Mouse (Mus musculus) hindbrain, embryonic 10.5 days (tissue): ENCODE results near the gene Plekhg2. TPM values are rescaled to one million over a fixed set of nuclear protein-coding genes. Genes with fewer than 3 reads are reported as not detected.

ENCODE experiments used
- DNase-seq: peaks from one replicate; pipeline ENCODE4 v3.0.0-alpha.2; 2017; ENCODE audit warnings: low spot score
- H3K27ac ChIP-seq: fragments of 300-500 bp; sonication (generic); 2 replicates; pipeline ENCODE4 v1.5.1; 2016; ENCODE audit warnings: mild to moderate bottlenecking, moderate library complexity
- H3K27me3 ChIP-seq: fragments of 300-500 bp; sonication (generic); 2 replicates; pipeline ENCODE4 v1.6.1; 2016; ENCODE audit warnings: mild to moderate bottlenecking; ENCODE audit not compliant: poor library complexity, insufficient read depth, severe bottlenecking
- H3K36me3 ChIP-seq: fragments of 300-500 bp; sonication (generic); 2 replicates; pipeline ENCODE4 v1.6.1; 2016; ENCODE audit warnings: mild to moderate bottlenecking, moderate library complexity
- H3K4me1 ChIP-seq: fragments of 300-500 bp; sonication (generic); replicated peaks from 2 replicates; pipeline ENCODE4 v1.6.1; 2016; ENCODE audit warnings: mild to moderate bottlenecking
- H3K4me3 ChIP-seq: fragments of 300-500 bp; sonication (generic); 2 replicates; pipeline ENCODE4 v1.5.1; 2016; ENCODE audit warnings: mild to moderate bottlenecking, moderate library complexity
- H3K9me3 ChIP-seq: fragments of 300-500 bp; sonication (generic); 2 replicates; pipeline ENCODE4 v1.6.1; 2016; ENCODE audit warnings: mild to moderate bottlenecking, moderate library complexity
- WGBS: fragments of 180-500 bp; shearing (Covaris S2); methylation state at CpG from one replicate; pipeline ENCODE4 v1.1.7; 2016; 5-methylcytosine and 5-hydroxymethylcytosine counted together
- polyA plus RNA-seq: library from polyadenylated mRNA; unstranded; fragments of >200 nt; fragmentation: Nextera tagmentation; extraction: Ambion mirVana; gene quantifications from 2 replicates; pipeline ENCODE4 v1.2.1, GENCODE M21; 2016

Gene Plekhg2
- 82.4 and 93.0 TPM in 2 replicates for polyA plus RNA-seq

DNA sequence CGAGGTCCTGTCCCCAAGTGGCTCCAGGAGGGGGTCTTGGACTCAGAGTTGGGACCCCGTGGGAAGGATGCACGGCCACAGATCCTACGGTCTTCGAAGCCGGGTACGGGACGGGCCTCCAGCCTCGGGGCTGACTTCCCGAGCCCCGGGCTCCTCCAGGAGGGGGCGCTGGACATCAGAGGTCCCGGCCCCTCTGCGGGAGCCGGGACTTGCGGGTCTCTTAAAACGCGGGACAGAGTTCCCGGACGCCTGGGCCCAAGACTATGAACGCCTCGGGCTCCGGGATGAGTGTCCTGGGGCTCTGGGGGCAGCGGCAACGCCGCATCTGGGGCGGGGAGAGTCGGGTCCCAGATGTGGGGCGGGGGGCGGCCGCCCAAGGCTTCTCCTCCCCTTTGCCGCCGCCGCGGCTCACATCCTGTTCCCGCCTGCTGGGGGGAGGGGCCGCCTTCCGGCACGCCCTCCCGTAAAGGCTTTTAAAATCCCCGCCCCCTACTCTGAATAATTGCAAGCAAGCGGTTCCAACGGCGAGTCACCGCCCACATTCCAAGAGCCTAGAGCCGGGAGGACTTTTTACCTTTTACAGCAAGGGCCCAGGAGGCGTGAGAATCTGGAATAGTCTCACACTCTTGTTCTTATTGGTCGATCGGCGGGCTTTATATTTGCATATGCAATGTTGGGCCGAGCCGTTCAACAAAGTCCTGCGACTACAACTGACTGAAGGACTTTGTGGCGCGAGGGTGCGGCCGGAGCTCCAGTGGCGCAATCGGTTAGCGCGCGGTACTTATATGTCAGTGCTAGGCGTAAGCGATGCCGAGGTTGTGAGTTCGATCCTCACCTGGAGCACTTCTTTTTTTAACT is at the start of gene Plekhg2:
Gene Plekhg2 (minus strand): TSS at position 349 of the 858 bp plus-strand sequence.
- peaks cover 7% of the 10 kb centered on the region for H3K27me3 ChIP-seq
- H3K36me3 ChIP-seq: peaks cover 33% of the 10 kb centered on the region
- H3K9me3 ChIP-seq: no peaks in the 10 kb centered on the region
- peak; percentile 98 for DNase-seq
- peaks cover 74% of the 10 kb centered on the region for H3K4me1 ChIP-seq
- peak within 1 kb of the TSS; percentile 95 for H3K27ac ChIP-seq
- peak within 1 kb of the TSS; percentile 74 for H3K4me3 ChIP-seq
- under 1% methylated on average over 66 of the region's 66 CpGs for WGBS

DNA sequence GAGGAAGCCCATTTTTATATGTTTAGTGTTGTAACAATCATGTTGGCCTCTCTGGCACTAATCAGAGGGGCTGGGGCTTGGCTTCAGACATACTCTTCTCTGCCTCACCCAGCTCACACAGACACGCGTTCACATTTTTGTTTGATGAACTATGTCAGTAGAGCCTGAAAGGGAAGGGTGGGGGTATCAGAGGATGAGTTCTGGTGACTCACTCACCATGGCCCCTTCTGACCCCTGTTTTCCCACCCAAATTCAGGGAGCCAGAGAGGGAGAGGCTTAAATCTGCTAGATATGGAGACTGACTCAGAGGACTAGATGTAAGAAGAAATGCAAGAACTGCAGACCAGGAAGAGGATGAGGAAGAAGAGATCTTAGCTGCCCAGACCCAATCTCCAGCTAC is 47.0 kb upstream of the Plekhg2 start:
- H3K9me3 ChIP-seq: no peaks in the 10 kb centered on the region
- H3K27ac ChIP-seq: no peak overlapping the region
- H3K27me3 ChIP-seq: no peaks in the 10 kb centered on the region
- peaks cover 100% of the 10 kb centered on the region for H3K36me3 ChIP-seq
- H3K4me1 ChIP-seq: no peaks in the 10 kb centered on the region
- no peak overlapping the region for H3K4me3 ChIP-seq
- 96% methylated on average over 2 of the region's 2 CpGs for WGBS
- DNase-seq: no peak

DNA sequence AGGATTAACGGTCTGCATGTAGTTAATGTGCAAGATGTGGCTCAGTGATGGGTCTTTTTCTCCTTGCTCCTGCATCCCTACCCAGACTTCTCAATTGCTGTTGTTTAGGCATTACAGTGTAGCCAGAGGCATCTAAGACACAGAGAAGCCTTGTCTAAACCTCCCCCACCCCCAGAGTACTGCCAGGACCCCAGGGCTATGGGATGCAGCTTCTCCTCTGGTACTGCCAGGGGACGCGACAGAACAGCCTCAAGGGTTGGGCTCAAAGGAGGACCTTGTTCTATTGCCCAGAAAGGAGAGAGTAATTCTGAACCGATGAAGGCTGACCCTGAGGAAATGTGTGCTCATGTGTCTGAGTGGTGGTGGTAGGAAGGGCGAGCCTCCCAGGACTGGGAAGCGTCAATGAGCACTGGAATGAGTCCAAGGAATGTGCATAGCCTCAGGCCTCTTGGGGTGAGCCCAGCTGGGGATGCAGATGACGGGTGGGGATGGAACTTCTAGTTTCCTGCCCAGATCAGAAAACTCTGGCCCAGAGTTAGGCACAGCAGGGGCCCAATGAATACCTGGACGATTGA is 45.8 kb upstream of the Plekhg2 start:
- Histone ChIP-seq H3K36me3 (peaks cover 100% of the 10 kb centered on the region), H3K4me3 (no peak overlapping the region), H3K27ac (no peak overlapping the region), H3K9me3 (no peaks in the 10 kb centered on the region), H3K27me3 (no peaks in the 10 kb centered on the region), H3K4me1 (no peaks in the 10 kb centered on the region)
- WGBS: 89% methylated on average over 8 of the region's 8 CpGs
- DNase-seq: no peak

DNA sequence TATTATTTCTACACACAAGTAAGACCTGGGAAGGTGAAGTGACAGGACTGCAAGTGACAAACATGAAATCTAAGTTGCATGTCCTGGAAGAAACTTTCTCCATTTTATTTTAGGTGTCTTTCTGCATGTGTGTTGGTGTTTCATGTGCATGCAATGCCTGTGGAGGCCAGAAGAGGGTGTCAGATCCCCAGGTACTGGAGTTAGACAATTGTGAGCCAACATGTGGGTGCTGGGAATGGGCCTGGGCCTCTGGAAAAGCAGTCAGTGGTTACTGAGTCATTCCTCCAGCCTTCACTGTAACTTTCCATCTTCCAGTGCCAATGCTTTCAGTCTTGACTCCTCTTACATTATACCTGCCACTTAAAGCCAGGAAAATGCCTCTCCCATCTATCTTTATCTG is 45.0 kb upstream of the Plekhg2 start:
- no peak overlapping the region for H3K4me3 ChIP-seq
- H3K4me1 ChIP-seq: no peaks in the 10 kb centered on the region
- H3K27me3 ChIP-seq: no peaks in the 10 kb centered on the region
- no peak overlapping the region for H3K27ac ChIP-seq
- no peaks in the 10 kb centered on the region for H3K9me3 ChIP-seq
- H3K36me3 ChIP-seq: peaks cover 100% of the 10 kb centered on the region
- DNase-seq: no peak

- peaks cover 99% of the 10 kb centered on the region for H3K36me3 ChIP-seq
- no peaks in the 10 kb centered on the region for H3K4me1 ChIP-seq
- WGBS: 93% methylated on average over 4 of the region's 4 CpGs
- no peak overlapping the region for H3K27ac ChIP-seq
- no peaks in the 10 kb centered on the region for H3K27me3 ChIP-seq
- DNase-seq: no peak
- H3K4me3 ChIP-seq: no peak overlapping the region
- no peaks in the 10 kb centered on the region for H3K9me3 ChIP-seq
These were observed 40.4 kb upstream of the Plekhg2 start for GRCm38 (mm10) chr7:28412826-28413225.

GRCm38 (mm10) chr7:28410841-28411475 is 38.6 kb upstream of the Plekhg2 start:
- peaks cover 99% of the 10 kb centered on the region for H3K36me3 ChIP-seq
- no peak overlapping the region for H3K4me3 ChIP-seq
- no peak for DNase-seq
- H3K4me1 ChIP-seq: no peaks in the 10 kb centered on the region
- no peaks in the 10 kb centered on the region for H3K27me3 ChIP-seq
- H3K9me3 ChIP-seq: no peaks in the 10 kb centered on the region
- H3K27ac ChIP-seq: no peak overlapping the region
- WGBS: 92% methylated on average over 3 of the region's 3 CpGs

DNA sequence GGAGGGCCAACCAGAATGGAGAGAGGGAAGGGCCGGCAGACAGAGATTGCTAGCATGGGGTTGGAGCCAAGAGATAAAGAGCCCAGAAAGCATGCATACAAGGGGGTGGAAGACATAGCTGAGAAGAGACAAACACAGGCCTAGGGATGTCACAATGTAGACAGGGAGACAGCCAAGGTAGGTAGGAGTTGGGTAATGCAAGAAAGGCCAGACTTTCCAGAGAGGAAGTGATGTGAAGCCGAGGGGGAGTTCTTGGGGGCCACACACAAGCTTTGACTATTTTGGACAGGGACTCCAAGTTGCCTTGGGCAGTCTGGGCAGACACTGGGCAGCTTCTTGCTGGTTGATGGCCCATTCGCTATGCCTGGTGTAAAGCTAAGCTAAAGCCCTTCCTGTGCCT is 29.5 kb upstream of the Plekhg2 start:
- Histone ChIP-seq H3K4me1 (no peaks in the 10 kb centered on the region), H3K36me3 (peaks cover 99% of the 10 kb centered on the region), H3K27ac (no peak overlapping the region), H3K9me3 (no peaks in the 10 kb centered on the region), H3K4me3 (no peak overlapping the region), H3K27me3 (no peaks in the 10 kb centered on the region)
- 77% methylated on average over 3 of the region's 3 CpGs for WGBS
- DNase-seq: no peak

- Histone ChIP-seq H3K27me3 (no peaks in the 10 kb centered on the region), H3K36me3 (peaks cover 99% of the 10 kb centered on the region), H3K9me3 (no peaks in the 10 kb centered on the region), H3K4me1 (no peaks in the 10 kb centered on the region), H3K27ac (no peak overlapping the region), H3K4me3 (no peak overlapping the region)
- 86% methylated on average over 1 of the region's 1 CpGs for WGBS
- no peak for DNase-seq
These were observed 28.6 kb upstream of the Plekhg2 start for GRCm38 (mm10) chr7:28401030-28401429.

DNA sequence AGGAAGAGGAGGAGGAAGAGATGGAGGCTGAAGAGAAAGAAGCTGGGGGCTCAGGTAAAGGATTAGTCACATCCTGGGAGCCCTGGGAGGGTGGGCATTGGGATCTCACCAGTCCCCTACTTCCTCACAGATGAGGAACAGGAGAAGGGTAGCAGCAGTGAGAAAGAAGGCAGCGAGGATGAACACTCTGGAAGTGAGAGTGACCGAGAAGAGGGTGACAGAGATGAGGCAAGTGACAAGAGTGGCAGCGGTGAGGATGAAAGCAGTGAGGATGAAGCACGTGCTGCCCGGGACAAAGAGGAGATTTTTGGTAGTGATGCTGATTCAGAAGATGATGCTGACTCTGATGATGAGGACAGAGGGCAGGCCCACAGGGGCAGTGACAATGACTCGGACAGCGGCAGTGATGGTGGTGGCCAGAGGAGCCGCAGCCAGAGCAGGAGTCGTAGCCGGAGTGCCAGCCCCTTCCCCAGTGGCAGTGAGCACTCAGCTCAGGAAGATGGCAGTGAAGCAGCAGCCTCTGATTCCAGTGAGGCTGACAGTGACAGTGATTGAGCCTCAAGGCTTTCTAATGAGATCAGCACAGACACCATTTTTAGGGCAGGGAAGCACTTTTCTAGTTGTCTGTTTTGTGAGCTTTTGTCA is 26.4 kb upstream of the Plekhg2 start:
- DNase-seq: no peak
- WGBS: 93% methylated on average over 10 of the region's 10 CpGs
- H3K4me1 ChIP-seq: peaks cover 2% of the 10 kb centered on the region
- no peaks in the 10 kb centered on the region for H3K27me3 ChIP-seq
- H3K36me3 ChIP-seq: peaks cover 94% of the 10 kb centered on the region
- H3K9me3 ChIP-seq: no peaks in the 10 kb centered on the region
- no peak overlapping the region for H3K4me3 ChIP-seq
- no peak overlapping the region for H3K27ac ChIP-seq

GRCm38 (mm10) chr7:28398000-28398399 is 25.6 kb upstream of the Plekhg2 start:
- DNase-seq: no peak
- H3K36me3 ChIP-seq: peaks cover 86% of the 10 kb centered on the region
- H3K27me3 ChIP-seq: no peaks in the 10 kb centered on the region
- H3K27ac ChIP-seq: no peak overlapping the region
- WGBS: 69% methylated on average over 3 of the region's 3 CpGs
- H3K9me3 ChIP-seq: no peaks in the 10 kb centered on the region
- peaks cover 9% of the 10 kb centered on the region for H3K4me1 ChIP-seq
- H3K4me3 ChIP-seq: no peak overlapping the region

DNA sequence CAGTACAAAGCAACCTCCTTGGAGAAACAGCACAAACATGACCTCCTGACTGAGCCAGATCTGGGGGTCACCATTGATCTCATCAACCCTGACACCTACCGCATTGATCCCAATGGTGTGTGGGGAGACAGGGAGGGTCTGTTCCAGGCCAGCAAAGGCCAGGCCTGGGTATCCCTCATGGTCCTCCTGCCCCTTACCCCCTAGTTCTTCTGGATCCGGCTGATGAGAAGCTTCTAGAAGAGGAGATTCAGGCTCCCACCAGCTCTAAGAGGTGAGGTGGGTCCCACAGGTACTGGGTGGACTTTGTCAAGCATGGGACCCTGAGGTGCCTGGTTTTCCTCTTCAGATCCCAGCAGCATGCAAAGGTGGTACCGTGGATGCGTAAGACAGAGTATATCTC is 23.0 kb upstream of the Plekhg2 start:
- Histone ChIP-seq H3K4me3 (no peak overlapping the region), H3K36me3 (peaks cover 66% of the 10 kb centered on the region), H3K27me3 (no peaks in the 10 kb centered on the region), H3K9me3 (no peaks in the 10 kb centered on the region), H3K27ac (no peak overlapping the region), H3K4me1 (peaks cover 23% of the 10 kb centered on the region)
- 97% methylated on average over 4 of the region's 4 CpGs for WGBS
- DNase-seq: no peak

DNA sequence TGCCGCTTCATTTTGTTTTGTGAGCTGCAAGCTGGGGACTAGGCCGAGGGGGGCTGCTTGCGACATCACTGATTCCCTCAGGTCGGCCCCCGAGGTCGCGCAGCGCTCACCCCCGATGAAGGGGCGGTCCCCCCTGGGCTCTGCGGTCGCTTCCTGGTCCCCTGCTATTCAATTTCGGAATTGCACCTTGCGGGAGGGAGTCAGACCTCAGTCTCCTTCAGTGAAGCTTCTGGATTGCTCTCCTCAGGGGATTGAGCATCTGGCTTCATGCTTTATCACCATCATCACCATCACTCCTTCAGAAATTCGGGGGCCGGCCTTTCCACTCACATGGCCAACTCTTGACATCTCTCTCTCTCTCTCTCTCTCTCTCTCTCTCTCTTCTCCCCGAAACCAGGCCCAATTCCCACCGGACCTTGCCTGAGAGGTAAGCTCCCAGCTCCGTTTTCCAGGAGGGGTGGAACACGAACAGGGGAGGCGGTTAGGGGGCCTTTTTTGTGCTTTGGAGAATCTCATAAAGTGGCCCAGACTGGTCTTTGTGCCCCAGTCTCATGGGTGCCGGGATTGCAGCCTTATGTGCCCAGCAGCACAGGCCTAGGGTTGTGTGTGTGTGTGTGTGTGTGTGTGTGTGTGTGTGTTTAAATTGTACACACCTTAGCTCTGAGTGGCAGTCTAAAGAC is 21.0 kb upstream of the Plekhg2 start:
- peaks cover 66% of the 10 kb centered on the region for H3K36me3 ChIP-seq
- 5% methylated on average over 22 of the region's 22 CpGs for WGBS

More for the DNA sequence above, 21.0 kb upstream of the Plekhg2 start:
- Histone ChIP-seq H3K4me1 (peaks cover 23% of the 10 kb centered on the region), H3K27me3 (no peaks in the 10 kb centered on the region), H3K4me3 (peak overlapping the region; percentile 96), H3K9me3 (no peaks in the 10 kb centered on the region), H3K27ac (peak overlapping the region; percentile 88)
- DNase-seq: no peak
